Mouse (Mus musculus) kidney, adult 11 months (tissue): Measurements from ENCODE around the gene Hist1h4k.

Source experiments
- DNase-seq: peaks from one replicate; pipeline ENCODE4 v3.0.0; 2022

Gene Hist1h4k

GRCm38 (mm10) chr13:21718381-21719080, 31.8 kb downstream of the Hist1h4k start:
- no peak for DNase-seq

GRCm38 (mm10) chr13:21717397-21718357, 32.6 kb downstream of the Hist1h4k start, which contains the start of gene Hist1h3h:
Gene Hist1h3h (plus strand): TSS chr13:21717659.
- peak; percentile 45 for DNase-seq

GRCm38 (mm10) chr13:21716540-21717391, 33.5 kb downstream of the Hist1h4k start:
- DNase-seq, result peak; percentile 2

- DNase-seq, result peak; percentile 64
These were observed 34.3 kb downstream of the Hist1h4k start, which contains the start of the genes Hist1h2bl and Hist1h2ai for GRCm38 (mm10) chr13:21715864-21716539. Gene Hist1h2bl (minus strand): TSS chr13:21716143. Gene Hist1h2ai (plus strand): TSS chr13:21716422.

GRCm38 (mm10) chr13:21715131-21715863, 35.0 kb downstream of the Hist1h4k start:
- no peak for DNase-seq

- peak; percentile 30 for DNase-seq
These were observed 35.6 kb downstream of the Hist1h4k start for GRCm38 (mm10) chr13:21714725-21715124.

- DNase-seq, result no peak
These were observed 38.6 kb downstream of the Hist1h4k start for GRCm38 (mm10) chr13:21711698-21712097.

- peak; percentile 55 for DNase-seq
These were observed 39.3 kb downstream of the Hist1h4k start for GRCm38 (mm10) chr13:21710821-21711525.

- DNase-seq, result peak; percentile 77
These were observed 40.1 kb downstream of the Hist1h4k start for GRCm38 (mm10) chr13:21710031-21710711.

GRCm38 (mm10) chr13:21706669-21707068, 43.6 kb downstream of the Hist1h4k start:
- no peak for DNase-seq
